Mouse (Mus musculus): ENCODE results near the gene Mkrn2. TPM values are rescaled to one million over a fixed set of nuclear protein-coding genes. Genes with fewer than 3 reads are reported as not detected.
A peak's percentile ranks its signal among the peaks of the same experiment; 100 is the strongest.

Mkrn2 gene
- polyA plus RNA-seq (2012; rRNA removed) = 158 and 166 TPM in 2 replicates

GRCm38 (mm10) chr6:115601715-115602523 is at the start of gene Mkrn2:
Gene Mkrn2, plus strand, starts transcription at chr6:115601902.
- no peaks in the 10 kb centered on the region for H3K27me3 ChIP-seq (ENCODE audit: control insufficient read depth, insufficient read depth, low read length)
- H3K4me1 ChIP-seq (replicated peaks; ENCODE audit: control insufficient read depth, insufficient read depth, low read length) = peaks cover 8% of the 10 kb centered on the region
- no peaks in the 10 kb centered on the region for H3K36me3 ChIP-seq (ENCODE audit: control insufficient read depth, insufficient read depth, low read length)
- TF ChIP-seq POLR2A (IDR thresholded peaks at IDR 0.05; ENCODE audit: control insufficient read depth, extremely low read depth, insufficient read depth, low read length, poor library complexity) (peak; percentile 68; the same call in 1 of the 2 replicates), CTCF (IDR thresholded peaks at IDR 0.05; ENCODE audit: borderline replicate concordance, control insufficient read depth, extremely low read depth, insufficient read depth, low read length, poor library complexity) (no peak)
- peak within 1 kb of the TSS; percentile 57; the same call in 1 of the 2 replicates for H3K27ac ChIP-seq (ENCODE audit: control insufficient read depth, insufficient read depth, low read length)
- under 1% methylated on average over 60 of the region's 61 CpGs for WGBS
- H3K4me3 ChIP-seq (ENCODE audit: control insufficient read depth, insufficient read depth, low read length) = peak within 1 kb of the TSS; percentile 78
- DNase-seq = peak; percentile 77

DNA sequence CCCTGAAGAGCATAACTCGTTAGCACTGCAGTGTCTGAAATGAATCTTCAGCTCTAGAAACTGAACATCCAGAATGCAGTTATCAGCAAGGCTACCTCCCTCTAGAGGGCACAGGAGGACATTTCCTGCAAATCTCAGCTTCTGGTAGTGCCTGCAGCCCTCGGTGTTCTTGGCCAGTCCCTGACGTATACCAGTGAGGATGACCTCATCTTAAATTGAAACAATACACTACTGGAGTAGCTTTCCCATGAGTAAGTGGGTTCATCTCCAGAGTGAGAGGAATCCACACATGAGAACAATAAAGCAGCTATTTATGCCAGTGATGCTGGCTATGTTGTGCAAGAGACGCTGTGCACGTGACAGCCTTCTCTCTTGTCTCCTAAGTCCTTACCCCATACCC is 46.2 kb upstream of the Mkrn2 start:
- Histone ChIP-seq H3K27me3 (ENCODE audit: control insufficient read depth, insufficient read depth, low read length) (no peaks in the 10 kb centered on the region), H3K27ac (ENCODE audit: control insufficient read depth, insufficient read depth, low read length) (no peak overlapping the region), H3K4me1 (replicated peaks; ENCODE audit: control insufficient read depth, insufficient read depth, low read length) (peaks cover 11% of the 10 kb centered on the region), H3K4me3 (ENCODE audit: control insufficient read depth, insufficient read depth, low read length) (no peak overlapping the region), H3K36me3 (ENCODE audit: control insufficient read depth, insufficient read depth, low read length) (no peaks in the 10 kb centered on the region)
- TF ChIP-seq CTCF (IDR thresholded peaks at IDR 0.05; ENCODE audit: borderline replicate concordance, control insufficient read depth, extremely low read depth, insufficient read depth, low read length, poor library complexity) (no peak), POLR2A (IDR thresholded peaks at IDR 0.05; ENCODE audit: control insufficient read depth, extremely low read depth, insufficient read depth, low read length, poor library complexity) (no peak)
- DNase-seq = no peak
- WGBS = 84% methylated on average over 5 of the region's 5 CpGs

DNA sequence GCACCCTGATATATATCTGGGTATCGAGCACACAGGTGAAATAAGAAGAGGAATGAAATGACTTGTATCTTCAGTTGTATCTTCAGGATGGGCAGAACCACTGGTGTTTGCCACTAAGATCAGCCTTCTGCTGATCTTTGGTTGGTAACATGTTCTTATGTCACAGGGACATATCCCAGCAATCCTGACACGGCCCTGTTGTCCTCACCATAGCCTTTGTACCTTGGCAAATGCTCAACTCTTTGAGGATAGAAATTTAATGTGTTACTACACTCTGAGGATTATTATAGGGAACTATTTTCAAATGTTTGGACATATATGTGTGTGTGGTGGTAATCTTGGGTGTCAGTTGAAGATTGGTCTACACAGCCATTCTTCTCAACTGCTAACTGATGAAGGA is 43.5 kb upstream of the Mkrn2 start:
- WGBS = 99% methylated on average over 2 of the region's 2 CpGs
- Histone ChIP-seq H3K36me3 (ENCODE audit: control insufficient read depth, insufficient read depth, low read length) (no peaks in the 10 kb centered on the region), H3K27me3 (ENCODE audit: control insufficient read depth, insufficient read depth, low read length) (no peaks in the 10 kb centered on the region), H3K4me1 (replicated peaks; ENCODE audit: control insufficient read depth, insufficient read depth, low read length) (peaks cover 11% of the 10 kb centered on the region), H3K27ac (ENCODE audit: control insufficient read depth, insufficient read depth, low read length) (no peak overlapping the region), H3K4me3 (ENCODE audit: control insufficient read depth, insufficient read depth, low read length) (no peak overlapping the region)
- TF ChIP-seq POLR2A (IDR thresholded peaks at IDR 0.05; ENCODE audit: control insufficient read depth, extremely low read depth, insufficient read depth, low read length, poor library complexity) (no peak), CTCF (IDR thresholded peaks at IDR 0.05; ENCODE audit: borderline replicate concordance, control insufficient read depth, extremely low read depth, insufficient read depth, low read length, poor library complexity) (no peak)
- DNase-seq = no peak

DNA sequence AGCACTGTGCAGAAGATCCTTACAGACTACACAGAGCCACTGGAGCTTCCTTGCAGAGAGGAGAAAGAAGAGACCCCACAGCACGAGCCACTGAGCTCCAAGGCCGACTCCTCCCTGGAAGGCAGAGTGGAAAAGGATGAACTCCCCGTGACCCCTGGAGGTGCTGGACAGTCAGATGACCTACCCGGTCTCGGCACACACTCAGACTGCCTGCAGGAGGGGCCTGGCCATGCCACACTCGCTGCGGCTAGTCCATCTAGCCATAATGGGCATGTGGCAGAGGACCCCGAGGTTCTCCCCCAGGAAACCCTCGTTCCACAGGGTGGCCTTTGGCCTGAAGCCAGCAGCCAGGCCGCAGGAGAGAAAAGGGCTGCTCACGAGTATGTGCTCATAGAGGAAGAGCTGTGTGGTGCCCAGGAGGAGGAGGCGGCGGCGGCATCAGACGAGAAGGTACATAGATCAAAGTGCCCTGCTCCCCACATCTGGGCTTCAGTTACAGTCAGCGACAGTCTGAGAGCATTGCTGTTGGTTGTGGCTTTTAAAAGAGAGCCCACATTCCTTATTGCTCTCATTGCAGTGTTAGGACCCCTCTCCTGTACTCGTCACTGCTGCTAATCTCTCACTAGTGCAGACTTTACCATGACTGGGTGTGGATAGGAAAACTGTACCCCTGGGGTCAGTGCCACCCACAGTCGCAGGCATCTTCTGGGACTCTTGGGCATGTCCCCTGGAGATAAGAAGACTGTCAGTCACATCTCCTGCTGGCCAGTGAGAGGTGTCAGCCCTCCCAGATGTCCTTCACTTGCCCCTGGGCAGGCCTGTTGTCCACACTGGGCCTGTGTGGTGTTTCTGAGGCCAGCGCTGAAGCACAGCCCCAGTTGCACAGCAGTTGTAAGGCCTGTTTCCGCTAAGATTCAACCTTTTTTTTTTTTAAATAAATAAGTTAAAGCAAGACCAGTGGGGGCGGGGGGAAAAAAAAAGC is 41.8 kb upstream of the Mkrn2 start:
- Histone ChIP-seq H3K27me3 (ENCODE audit: control insufficient read depth, insufficient read depth, low read length) (no peaks in the 10 kb centered on the region), H3K4me3 (ENCODE audit: control insufficient read depth, insufficient read depth, low read length) (no peak overlapping the region), H3K4me1 (replicated peaks; ENCODE audit: control insufficient read depth, insufficient read depth, low read length) (peaks cover 11% of the 10 kb centered on the region), H3K36me3 (ENCODE audit: control insufficient read depth, insufficient read depth, low read length) (no peaks in the 10 kb centered on the region), H3K27ac (ENCODE audit: control insufficient read depth, insufficient read depth, low read length) (no peak overlapping the region)
- TF ChIP-seq POLR2A (IDR thresholded peaks at IDR 0.05; ENCODE audit: control insufficient read depth, extremely low read depth, insufficient read depth, low read length, poor library complexity) (no peak), CTCF (IDR thresholded peaks at IDR 0.05; ENCODE audit: borderline replicate concordance, control insufficient read depth, extremely low read depth, insufficient read depth, low read length, poor library complexity) (no peak)
- DNase-seq = peak; percentile 56
- WGBS = 37% methylated on average over 21 of the region's 21 CpGs

GRCm38 (mm10) chr6:115565479-115566045 is 36.1 kb upstream of the Mkrn2 start:
- DNase-seq = no peak
- no peaks in the 10 kb centered on the region for H3K36me3 ChIP-seq (ENCODE audit: control insufficient read depth, insufficient read depth, low read length)
- no peaks in the 10 kb centered on the region for H3K27me3 ChIP-seq (ENCODE audit: control insufficient read depth, insufficient read depth, low read length)
- TF ChIP-seq CTCF (IDR thresholded peaks at IDR 0.05; ENCODE audit: borderline replicate concordance, control insufficient read depth, extremely low read depth, insufficient read depth, low read length, poor library complexity) = no peak
- TF ChIP-seq POLR2A (IDR thresholded peaks at IDR 0.05; ENCODE audit: control insufficient read depth, extremely low read depth, insufficient read depth, low read length, poor library complexity) = no peak
- no peak overlapping the region for H3K4me3 ChIP-seq (ENCODE audit: control insufficient read depth, insufficient read depth, low read length)
- H3K27ac ChIP-seq (ENCODE audit: control insufficient read depth, insufficient read depth, low read length) = no peak overlapping the region
- no peaks in the 10 kb centered on the region for H3K4me1 ChIP-seq (replicated peaks; ENCODE audit: control insufficient read depth, insufficient read depth, low read length)
- 96% methylated on average over 6 of the region's 6 CpGs for WGBS

DNA sequence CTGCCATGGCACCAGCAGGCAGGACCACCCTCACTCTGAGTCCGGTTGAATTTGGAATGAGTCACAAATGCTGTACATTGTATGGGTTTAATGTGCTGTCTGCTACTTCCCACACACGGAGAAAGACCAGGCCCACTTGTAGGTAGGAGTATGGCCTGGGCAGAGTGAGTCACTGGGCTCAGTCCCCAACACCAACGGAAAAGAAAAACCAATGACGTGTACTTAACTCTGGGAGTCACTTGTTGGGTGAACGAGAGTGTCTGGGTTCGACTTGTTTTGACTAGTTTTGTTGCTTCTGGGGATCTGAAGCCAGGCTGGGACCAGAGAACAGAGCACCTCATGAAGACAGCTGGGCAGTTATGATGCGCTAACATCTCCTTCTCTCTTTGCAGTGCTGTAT is 27.5 kb upstream of the Mkrn2 start:
- WGBS = 95% methylated on average over 7 of the region's 7 CpGs
- H3K27me3 ChIP-seq (ENCODE audit: control insufficient read depth, insufficient read depth, low read length) = no peaks in the 10 kb centered on the region
- H3K36me3 ChIP-seq (ENCODE audit: control insufficient read depth, insufficient read depth, low read length) = no peaks in the 10 kb centered on the region
- H3K4me3 ChIP-seq (ENCODE audit: control insufficient read depth, insufficient read depth, low read length) = no peak overlapping the region
- TF ChIP-seq POLR2A (IDR thresholded peaks at IDR 0.05; ENCODE audit: control insufficient read depth, extremely low read depth, insufficient read depth, low read length, poor library complexity) (no peak), CTCF (IDR thresholded peaks at IDR 0.05; ENCODE audit: borderline replicate concordance, control insufficient read depth, extremely low read depth, insufficient read depth, low read length, poor library complexity) (no peak)
- no peaks in the 10 kb centered on the region for H3K4me1 ChIP-seq (replicated peaks; ENCODE audit: control insufficient read depth, insufficient read depth, low read length)
- no peak for DNase-seq
- H3K27ac ChIP-seq (ENCODE audit: control insufficient read depth, insufficient read depth, low read length) = no peak overlapping the region

Measured in thymus, adult 2 months (tissue).